Mouse (Mus musculus): Measurements from ENCODE around the gene Arid4b. TPM values are rescaled to one million over a fixed set of nuclear protein-coding genes. Genes with fewer than 3 reads are reported as not detected.
"Not testable (repeated sequence)": the region's sequence is repeated elsewhere in the genome, so short reads cannot be mapped to it uniquely, and the experiment has no call there.

Arid4b gene
- 10 to 100 TPM; 10.9 to 13.4 TPM for total RNA-seq (2021)
- long read RNA-seq, experiment 1, full-length matches to known transcripts: 1 of 5 reads
- long read RNA-seq, experiment 1, partial matches to known transcripts: 3 of 5 reads
- long read RNA-seq, experiment 1, other reads (novel, unspliced or antisense): 1 of 5 reads
- long read RNA-seq, experiment 2, full-length matches to known transcripts: 5 of 7 reads
- long read RNA-seq, experiment 2, partial matches to known transcripts: 1 of 7 reads
- long read RNA-seq, experiment 2, other reads (novel, unspliced or antisense): 1 of 7 reads

DNA sequence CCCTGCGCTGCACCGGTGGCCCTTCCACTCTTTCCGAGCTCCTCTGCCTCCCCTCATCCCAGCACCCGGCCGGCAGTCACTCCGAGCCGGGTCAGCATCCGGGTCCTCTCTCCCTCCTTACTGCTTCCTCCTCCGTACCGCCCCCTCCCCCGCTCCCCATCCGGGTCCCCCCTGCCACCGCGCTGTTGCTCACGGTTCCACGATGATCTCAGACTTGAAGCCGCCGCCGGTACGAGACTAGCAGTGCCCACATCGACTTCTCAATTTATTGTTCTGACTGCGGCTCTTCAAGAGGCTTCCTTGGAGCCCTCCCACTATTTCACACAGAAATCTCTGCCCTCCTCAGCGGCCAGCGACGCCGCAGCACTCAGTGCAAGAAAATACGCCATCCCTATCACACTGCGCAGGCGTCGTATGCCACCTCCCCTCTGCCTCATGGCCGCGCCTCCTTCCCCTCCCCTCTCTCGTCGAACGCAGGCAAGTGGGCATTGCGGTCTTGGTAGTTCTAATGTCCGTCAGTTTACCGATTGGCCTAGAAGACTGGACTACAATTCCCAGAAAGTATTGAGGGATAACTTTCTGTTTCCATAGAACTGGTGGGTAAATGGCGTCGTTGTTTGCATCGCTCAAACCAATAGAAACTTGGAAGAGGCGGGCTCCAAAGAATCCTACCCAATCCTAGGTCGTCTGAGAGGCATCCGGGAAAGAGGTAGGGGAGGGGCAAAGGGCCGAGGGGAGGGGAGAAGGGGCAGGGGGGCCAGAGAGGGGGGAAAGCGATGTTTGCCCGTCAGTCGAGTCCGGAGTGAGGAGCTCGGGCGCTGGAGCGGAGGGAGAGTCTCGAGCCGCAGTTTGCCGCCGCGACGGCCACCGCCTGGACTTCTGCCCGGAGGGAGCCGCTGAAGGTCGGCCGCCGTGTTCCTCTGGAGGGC lies at the start of gene Arid4b, which contains the start of gene Ggps1:
TSS of gene Arid4b (plus strand) at position 220 of the 929 bp plus-strand sequence.
TSS of gene Ggps1 (minus strand) at position 476 of the 929 bp plus-strand sequence.
- peak; percentile 96 for DNase-seq
- intact Hi-C loops (cut with DNase I; ENCODE audit: low total_unique reads): no loop called here

GRCm38 (mm10) chr13:14014001-14014400 lies 49.0 kb upstream of the Arid4b start:
- intact Hi-C loops (cut with DNase I; ENCODE audit: low total_unique reads): no loop called here
- no peak for DNase-seq

- DNase-seq: no peak
- intact Hi-C loops (cut with DNase I; ENCODE audit: low total_unique reads): no loop called here
Observed at GRCm38 (mm10) chr13:14014540-14014939, 48.5 kb upstream of the Arid4b start.

GRCm38 (mm10) chr13:14015609-14016008 lies 47.4 kb upstream of the Arid4b start:
- intact Hi-C loops (cut with DNase I; ENCODE audit: low total_unique reads): no loop called here

GRCm38 (mm10) chr13:14018283-14018682 lies 44.7 kb upstream of the Arid4b start:
- intact Hi-C loops (cut with DNase I; ENCODE audit: low total_unique reads): no loop called here
- no peak for DNase-seq

More at GRCm38 (mm10) chr13:14015609-14016008, 47.4 kb upstream of the Arid4b start:
- DNase-seq: no peak

- intact Hi-C loops (cut with DNase I; ENCODE audit: low total_unique reads): no loop called here
- DNase-seq: no peak
Observed at GRCm38 (mm10) chr13:14018852-14019251, 44.2 kb upstream of the Arid4b start.

GRCm38 (mm10) chr13:14021417-14021816 lies 41.6 kb upstream of the Arid4b start:
- DNase-seq; intact Hi-C loops (cut with DNase I; ENCODE audit: low total_unique reads): not testable (repeated sequence)

DNA sequence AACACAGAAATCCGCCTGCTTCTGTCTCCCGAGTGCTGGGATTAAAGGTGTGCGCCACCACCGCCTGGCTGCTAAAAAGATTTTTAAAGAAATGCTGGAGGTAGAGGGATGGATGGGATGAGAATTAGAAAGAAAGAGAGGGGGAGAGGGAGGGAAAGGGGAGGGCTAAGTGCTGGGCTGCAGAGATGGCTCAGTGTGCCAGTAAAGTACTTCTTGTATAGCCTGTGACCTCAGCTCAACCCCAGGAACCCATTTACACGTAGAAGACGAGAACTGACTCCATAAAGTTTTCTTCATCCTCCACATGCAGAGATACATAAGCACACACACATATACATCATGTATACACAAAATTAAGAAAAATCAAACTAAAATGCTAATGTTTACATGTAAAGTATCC lies 37.5 kb upstream of the Arid4b start:
- intact Hi-C loops (cut with DNase I; ENCODE audit: low total_unique reads): no loop called here
- no peak for DNase-seq

DNA sequence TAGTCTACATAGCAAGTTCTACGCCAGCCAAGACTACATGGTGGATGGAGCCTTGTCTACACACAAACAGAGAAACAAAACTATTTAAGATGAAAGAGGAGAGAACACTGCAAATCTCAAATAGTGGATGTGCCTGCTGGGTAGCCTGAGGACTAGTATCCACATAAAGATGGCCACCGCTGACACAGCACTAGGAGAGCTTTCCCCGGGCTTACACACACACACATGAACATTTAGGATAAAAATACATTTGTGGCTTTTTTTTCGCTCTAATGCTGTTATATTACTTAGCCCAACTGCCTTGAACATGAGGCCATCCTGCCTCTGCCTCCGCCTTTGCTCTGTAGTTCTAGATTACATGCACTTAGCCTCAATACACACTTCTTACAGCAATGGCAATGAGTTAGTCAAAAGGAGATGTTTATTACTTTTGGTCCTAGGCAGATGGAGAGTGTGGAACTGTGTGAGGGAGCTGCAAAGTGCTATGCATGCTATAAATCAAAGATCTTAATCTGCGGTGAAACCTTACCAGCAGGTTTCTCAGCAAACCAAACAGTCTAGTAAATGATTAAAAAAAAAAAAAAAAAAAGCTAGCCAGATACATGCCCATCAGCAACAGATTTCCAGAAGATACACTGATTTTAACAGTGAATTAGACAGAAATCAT lies 36.7 kb upstream of the Arid4b start:
- intact Hi-C loops (cut with DNase I; ENCODE audit: low total_unique reads): no loop called here
- no peak for DNase-seq

DNA sequence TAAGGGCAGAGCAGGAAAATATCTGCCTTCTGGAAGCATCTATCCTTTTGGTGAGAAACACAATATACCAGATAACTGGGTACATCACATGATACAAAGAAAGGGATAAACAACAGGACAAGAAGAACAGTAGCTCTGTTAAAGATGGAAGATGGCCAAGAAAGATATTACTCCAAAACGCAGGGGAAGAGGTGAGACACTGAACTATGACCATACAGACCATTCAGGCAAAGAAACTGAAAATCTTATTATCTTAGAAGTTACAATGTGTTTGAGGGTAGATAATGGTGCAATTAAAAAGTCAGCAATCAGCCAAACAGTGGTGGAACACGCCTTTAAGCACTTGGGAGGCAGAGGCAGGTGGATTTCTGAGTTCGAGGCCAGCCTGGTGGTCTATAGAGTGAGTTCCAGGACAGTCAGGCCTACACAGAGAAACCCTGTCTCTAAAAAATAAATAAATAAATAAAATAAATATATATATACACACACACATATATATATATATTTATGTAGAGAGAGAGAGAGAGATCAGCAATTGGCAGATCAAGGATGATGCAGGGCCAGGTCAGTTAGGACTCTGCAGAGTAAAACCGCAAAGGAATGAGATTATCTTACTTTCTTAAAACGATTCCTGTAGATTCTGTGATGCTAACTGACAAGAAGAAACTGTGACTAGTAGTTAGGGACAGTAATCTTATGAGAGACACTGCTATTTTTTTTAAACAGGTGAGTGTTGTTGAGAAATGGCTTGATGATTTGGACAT lies 29.5 kb upstream of the Arid4b start:
- intact Hi-C loops (cut with DNase I; ENCODE audit: low total_unique reads): no loop called here
- no peak for DNase-seq

DNA sequence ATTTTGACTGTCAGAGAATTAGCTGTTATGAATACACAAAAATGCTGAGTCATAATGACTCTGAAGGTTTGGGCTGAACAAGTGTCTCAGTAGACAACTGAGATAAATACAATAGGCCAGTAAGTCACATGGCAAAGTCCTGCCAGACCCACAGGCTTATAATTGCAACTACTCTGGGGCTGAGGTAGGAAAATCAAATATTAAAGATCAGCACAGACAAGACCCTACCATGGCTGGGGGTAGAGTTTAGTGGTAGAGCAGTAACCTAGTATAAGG lies 29.0 kb upstream of the Arid4b start:
- intact Hi-C loops (cut with DNase I; ENCODE audit: low total_unique reads): no loop called here
- no peak for DNase-seq

GRCm38 (mm10) chr13:14035352-14035751 lies 27.7 kb upstream of the Arid4b start:
- intact Hi-C loops (cut with DNase I; ENCODE audit: low total_unique reads); DNase-seq: not testable (repeated sequence)

DNA sequence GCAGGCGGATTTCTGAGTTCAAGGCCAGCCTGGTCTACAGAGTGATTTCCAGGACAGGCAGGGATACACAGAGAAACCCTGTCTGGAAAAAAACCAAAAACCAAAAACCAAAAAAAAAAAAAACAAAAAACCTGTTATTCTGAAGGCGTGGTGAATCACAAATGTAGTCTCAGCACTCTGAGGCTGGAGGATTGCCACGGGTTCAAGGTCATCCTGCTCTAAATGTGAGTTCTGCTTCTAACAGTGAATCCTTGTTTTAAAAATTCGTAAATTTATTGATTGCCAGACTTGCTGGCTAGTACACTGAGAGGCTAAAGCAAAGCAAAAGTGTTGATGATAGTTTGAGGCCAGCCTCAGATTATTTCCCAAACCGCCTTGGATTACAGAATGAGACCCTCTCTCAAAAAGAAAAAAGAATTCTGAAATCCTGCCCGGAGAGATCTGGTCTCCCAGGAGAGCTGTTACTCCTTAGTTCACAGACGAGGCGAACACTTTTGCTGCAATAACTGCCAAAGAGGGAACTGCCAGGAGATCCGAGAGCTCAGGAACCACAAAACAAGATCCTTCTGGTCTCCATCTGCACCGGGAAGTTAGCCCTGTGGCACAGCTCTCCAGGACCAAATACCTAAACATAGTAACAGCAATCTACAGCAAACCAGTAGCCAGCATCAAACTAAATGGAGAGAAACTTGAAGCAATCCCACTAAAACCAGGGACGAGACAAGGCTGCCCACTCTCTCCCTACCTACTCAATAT lies 27.0 kb upstream of the Arid4b start:
- DNase-seq: no peak

GRCm38 (mm10) chr13:14038911-14039291 lies 24.1 kb upstream of the Arid4b start:
- no peak for DNase-seq
- intact Hi-C loops (cut with DNase I; ENCODE audit: low total_unique reads): no loop called here

More for the DNA sequence above, 27.0 kb upstream of the Arid4b start:
- intact Hi-C loops (cut with DNase I; ENCODE audit: low total_unique reads): no loop called here

- intact Hi-C loops (cut with DNase I; ENCODE audit: low total_unique reads): no loop called here
- peak; percentile 87 for DNase-seq
Observed at GRCm38 (mm10) chr13:14039292-14039965, 23.6 kb upstream of the Arid4b start, which contains the start of gene Tbce. Gene Tbce (minus strand): TSS chr13:14039638.

- no peak for DNase-seq
- intact Hi-C loops (cut with DNase I; ENCODE audit: low total_unique reads): no loop called here
Observed at GRCm38 (mm10) chr13:14040186-14040585, 22.8 kb upstream of the Arid4b start.

DNA sequence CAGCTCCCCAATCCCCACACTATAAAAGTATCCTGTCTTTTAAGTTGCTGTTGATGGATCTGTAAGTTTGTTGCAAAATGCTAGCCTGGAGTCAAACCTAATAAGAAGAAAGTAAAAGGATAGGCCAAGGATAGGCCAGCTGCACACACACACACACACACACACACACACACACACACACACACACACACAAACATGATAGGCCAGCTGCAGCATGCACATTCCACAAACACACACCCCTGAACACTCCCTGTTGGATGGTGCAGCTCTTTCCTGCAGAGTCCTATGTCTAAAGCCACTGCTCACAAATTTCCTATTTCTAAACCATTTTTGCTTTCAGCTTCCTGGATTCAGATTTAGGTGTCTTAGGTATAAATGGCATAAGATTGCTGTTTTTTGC lies 19.2 kb upstream of the Arid4b start:
- no peak for DNase-seq
- intact Hi-C loops (cut with DNase I; ENCODE audit: low total_unique reads): no loop called here

DNA sequence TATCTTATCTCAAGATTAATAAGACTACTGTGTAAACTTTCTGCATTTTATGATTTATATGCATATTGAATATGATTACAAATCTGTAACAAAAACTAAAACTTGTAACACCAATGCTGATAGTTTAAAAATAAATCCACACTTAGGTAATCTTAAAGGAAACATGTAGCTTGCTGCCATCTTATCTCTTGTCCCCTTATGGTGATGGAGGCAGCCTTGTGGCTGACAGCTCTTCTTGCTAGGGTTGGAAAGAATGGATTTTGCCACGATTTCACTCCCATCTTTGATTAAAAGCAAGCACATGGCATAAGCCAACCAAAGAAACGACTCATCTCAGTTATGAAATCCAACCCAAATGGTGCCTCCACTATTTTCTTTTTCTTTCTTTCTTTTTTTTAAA lies 18.5 kb upstream of the Arid4b start:
- no peak for DNase-seq
- intact Hi-C loops (cut with DNase I; ENCODE audit: low total_unique reads): no loop called here

Data from gastrocnemius, postnatal 14 days (tissue).